Mouse (Mus musculus) small intestine, adult 2 months (tissue): ENCODE results near the gene Isg20l2.

ENCODE experiments used
- CTCF ChIP-seq: fragments of 200-500 bp; IDR thresholded peaks from 2 replicates; pipeline ENCODE4 v1.5.1; 2012; ENCODE audit warnings: low read depth, mild to moderate bottlenecking, control low read depth, inconsistent platforms, low read length, moderate library complexity, mixed read lengths; ENCODE audit not compliant: insufficient replicate concordance, insufficient read length; ENCODE audit errors: extremely low read depth
- POLR2A ChIP-seq: fragments of 200-500 bp; IDR thresholded peaks from 2 replicates; pipeline ENCODE4 v1.6.1; 2012; ENCODE audit warnings: low read depth, mild to moderate bottlenecking, control low read depth, inconsistent platforms, low read length, moderate library complexity

- TF ChIP-seq CTCF = no peak
- no peak for TF ChIP-seq POLR2A
Measured at GRCm38 (mm10) chr3:87980085-87980484, 50.0 kb downstream of the Isg20l2 start.
